Mouse (Mus musculus): Measurements from ENCODE around the gene Gm10320.

Gm10320 gene

DNA sequence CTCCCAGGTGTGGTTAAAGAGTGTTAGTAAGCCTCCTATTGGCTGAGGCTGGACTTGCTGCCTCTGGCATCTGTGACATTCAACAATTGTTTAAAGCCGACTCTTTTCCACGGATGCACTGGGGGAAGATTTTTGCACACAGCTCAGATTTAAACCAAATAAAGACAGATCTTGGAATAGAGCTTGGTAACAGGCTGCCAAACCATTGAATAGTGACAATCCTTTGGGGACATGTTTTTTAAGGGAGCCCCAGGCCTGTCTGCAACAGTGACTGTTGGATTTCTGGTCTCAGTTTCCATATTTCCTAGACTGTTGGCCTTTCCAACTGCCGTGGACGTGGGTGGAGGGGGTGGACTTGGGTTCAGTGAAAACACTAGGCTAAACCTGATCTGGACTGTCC is 21.9 kb downstream of the Gm10320 start:
- DNase-seq (ENCODE audit: low read depth, low spot score): no peak

DNA sequence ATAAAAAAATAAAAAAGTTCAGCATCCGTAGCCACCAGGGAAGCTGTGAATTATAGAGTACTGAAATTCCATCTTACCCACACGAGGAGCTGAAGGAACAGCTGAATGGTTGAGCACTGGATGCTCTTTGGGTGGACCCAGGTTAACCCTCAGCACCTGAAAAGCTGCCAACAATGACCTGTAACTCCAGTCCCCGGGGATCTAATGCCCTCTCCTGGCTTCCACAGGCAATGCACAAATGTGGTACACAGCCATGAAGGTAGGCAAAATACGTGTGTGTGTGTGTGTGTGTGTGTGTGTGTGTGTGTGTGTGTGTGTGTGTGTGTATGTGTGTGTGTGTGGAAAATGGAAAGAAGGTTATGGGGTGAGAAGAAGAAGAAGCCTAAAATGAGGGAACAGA is 30.3 kb downstream of the Gm10320 start:
- DNase-seq (ENCODE audit: low read depth, low spot score): no peak

DNA sequence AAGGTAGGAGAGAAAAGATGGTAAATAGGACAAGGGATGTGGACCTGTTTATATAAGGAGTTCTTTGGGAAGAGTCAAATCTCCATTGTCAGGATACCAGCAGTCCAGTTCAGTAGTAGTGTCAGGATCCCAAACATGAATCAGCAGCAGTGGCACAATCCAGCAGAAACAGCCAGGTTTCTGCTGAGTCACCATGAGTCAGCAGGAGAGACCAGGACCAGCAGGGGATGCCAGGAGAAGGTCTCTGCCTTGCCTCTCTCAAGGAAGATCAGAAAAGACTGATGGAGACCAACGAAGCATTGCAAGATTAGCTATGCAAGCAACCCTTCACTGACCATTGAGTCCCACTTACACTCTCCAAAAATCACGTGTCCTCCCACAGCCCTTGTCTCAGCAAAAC is 35.4 kb downstream of the Gm10320 start:
- no peak for DNase-seq (ENCODE audit: low read depth, low spot score)

DNA sequence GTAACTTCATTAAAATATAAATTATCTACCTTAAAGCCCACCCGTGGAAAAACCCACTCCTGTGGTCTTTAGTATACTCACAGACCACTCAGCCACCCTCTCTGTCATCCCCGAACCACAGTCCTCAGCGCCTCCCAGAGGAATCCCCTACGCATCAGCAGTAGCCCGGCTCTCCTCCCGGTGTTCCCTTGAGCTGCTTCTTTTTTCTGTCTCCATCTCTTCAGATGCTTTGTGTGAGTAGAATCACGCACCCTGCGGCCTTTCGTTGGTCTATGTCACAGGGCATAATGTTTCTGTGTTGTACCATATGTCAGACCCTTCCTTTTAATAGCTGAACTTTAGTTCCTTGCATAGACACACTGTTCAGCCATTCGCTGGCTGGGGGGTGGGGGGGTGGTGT is 36.2 kb downstream of the Gm10320 start:
- DNase-seq (ENCODE audit: low read depth, low spot score): no peak

DNA sequence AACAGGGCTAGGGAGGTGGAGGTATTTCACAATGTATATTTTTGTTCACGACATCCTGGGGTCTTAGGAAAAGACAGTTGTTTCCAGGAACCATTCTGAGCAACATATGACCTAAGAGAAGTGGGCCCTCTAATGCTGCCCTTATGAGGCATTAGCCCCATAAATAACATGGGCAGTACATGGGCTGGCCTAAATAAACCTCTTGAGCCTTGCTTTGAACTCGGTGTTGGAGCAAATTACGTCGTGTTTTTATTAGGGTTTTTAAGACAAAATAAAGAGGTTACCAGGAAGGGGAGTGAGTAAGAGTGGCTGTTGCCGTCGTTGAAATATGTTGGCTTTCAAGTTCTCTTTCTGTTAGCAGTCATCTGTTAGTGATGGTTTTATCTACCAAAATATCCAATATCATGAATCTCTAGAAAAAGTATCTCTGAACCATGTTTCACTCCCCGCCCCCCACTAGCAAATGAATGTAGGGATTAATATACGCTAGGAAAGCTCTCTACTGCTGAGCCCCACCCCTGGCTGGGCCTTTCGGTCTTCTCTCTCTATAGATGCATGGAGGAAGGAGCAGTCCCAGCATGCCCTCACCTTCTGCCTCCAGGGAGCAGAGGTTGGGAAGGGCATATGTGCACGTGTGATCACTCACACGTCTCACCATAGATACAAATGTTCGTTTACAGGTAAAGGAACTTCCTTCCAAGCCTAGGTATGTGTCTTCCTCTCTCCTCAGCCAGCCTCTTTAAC is 37.4 kb downstream of the Gm10320 start:
- DNase-seq (ENCODE audit: low read depth, low spot score): no peak

DNA sequence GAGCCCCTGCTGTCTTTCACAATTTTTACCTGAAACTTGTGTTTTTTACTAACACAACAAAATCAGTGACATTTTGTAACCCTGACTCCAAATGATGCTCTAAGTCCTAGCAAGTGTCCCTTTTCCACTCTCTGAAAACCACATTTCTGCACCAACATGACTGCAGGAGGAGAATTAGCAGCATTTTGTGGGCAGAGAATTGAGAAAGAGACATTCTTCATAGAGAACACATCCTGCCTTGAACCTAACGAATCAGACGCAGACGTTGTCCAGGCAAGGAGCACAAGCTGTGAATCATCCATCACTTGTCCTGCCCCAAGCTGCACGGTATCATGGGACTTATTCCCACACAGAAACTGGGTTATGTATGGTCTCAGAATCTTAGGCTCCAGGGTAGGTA is 38.7 kb downstream of the Gm10320 start:
- no peak for DNase-seq (ENCODE audit: low read depth, low spot score)

DNA sequence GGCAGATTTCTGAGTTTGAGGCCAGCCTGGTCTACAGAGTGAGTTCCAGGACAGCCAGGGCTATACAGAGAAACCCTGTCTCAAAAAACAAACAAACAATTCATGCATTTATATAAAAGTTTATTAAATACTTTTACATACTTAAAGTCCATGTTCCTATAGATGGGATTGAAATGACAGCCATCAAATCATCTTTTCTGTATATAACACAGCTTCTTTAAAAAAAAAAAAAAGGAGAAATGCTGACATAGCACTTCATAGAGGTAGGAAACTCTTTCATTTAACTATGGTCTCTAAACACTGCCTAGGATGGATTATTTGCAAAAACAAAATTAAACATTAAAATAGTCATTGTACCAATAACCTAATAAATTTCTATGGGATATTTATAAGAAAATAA is 43.1 kb downstream of the Gm10320 start:
- DNase-seq (ENCODE audit: low read depth, low spot score): no peak

DNA sequence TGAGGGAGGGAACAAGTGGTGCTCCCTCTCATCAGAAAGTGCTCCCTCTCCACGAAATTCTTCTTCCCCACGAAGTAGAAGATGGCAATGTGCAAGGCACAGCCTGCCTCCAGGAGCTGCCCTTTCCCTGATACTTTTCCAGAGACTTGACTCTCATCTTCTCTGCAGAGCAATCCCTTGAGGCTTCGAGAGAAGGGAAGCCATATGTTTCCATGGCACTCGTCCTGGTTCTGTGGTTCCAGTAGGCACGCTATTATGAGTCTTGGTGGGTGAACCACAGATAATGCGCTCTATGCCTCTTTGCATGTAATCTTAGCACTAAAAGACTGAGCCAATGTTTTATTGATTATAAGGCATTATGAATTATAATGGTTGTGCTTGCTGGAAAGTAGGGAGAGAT is 44.1 kb downstream of the Gm10320 start:
- peak; percentile 60 for DNase-seq (ENCODE audit: low read depth, low spot score)

DNA sequence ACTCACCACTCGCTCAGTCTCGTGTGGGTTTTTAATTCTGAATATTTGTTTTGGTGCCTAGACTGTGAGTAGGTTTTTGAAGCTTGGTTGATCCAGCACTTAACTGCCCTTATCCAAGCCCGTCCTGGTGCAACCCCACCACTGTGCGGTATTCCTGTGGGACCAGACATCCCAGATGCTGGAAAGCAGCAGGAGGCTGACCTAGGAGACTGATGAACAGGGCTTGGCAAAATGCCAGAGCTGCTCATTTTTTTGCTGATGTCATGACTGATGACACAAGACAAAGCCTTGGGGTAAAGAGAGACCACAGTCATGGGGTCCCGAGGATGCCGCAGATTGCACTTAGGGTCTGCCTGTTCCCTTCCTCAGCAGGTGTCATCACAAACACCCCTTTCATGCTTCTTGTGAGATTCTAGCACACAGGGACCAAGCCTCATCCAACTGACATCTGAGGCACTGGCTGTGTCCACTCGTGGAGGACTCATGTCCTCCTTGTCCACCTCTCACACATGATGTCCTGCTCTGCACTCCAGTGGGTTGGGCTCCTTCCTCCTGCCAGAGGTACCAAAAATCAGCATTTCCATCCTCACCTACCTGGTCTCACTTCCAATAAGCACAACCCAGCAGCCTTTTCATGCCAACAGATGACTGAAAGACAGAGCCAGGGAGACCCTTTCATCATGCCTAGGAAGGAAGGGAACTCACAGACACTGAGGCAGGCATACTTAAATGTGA is 46.2 kb downstream of the Gm10320 start:
- DNase-seq (ENCODE audit: low read depth, low spot score): no peak

DNA sequence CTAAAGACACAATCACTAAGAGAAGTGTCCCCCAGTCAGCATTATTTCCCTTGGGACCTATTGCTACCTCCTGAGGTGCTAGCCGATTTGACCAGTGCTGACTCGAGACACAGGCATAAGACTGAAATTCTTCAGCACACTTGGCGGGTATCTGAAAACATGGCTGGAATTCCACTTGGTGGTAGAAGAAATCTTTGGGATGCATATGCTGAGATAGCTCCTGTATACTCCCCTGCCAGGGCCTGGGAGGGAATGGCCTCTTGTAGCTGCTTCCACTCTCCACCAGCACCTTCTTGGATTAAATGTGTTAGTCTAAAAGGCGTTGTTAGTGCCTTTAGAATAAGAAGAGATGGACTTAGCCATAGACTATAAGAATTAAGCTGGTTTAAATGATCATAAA is 50.8 kb downstream of the Gm10320 start:
- no peak for DNase-seq (ENCODE audit: low read depth, low spot score)

DNA sequence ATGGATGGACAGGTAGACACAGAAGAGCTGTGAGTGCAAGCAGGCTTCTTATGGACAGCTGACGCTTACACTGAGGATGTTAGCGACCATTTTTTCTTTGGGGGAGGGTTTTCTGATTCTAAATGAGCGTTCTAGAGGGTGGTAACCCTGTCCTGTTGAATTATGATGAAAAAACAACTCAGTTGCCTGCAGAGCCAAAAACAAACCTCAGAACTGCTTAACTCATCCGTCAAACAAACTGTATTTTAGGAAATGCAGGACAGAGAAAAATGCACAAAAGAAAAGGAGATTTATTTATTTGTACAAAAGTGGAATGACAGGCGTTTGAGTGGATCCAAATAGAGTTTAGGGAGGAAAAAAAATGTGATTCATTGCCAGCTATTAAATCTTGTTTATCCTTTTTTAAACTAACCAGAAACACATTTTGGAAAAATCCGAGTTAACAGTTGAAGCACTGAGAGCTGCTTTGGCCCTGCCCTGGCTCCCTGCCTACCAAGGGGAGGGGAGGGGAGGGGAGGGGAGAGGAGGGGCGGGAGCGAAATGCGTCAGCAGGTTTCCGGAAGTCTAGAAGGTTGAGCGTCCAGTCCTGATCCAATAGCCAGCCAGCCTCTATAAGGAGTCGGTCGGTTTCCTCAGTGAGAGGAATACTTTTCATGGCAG is 51.4 kb downstream of the Gm10320 start:
- no peak for DNase-seq (ENCODE audit: low read depth, low spot score)
